Mouse (Mus musculus) kidney, postnatal 14 days (tissue): ENCODE measurements around the gene Ddx5.
"Not testable (repeated sequence)": the region's sequence is repeated elsewhere in the genome, so short reads cannot be mapped to it uniquely, and the experiment has no call there.

Experiments
- DNase-seq: peaks from one replicate; pipeline ENCODE4 v3.0.0; 2022; ENCODE audit warnings: mixed read lengths

Ddx5 gene

GRCm38 (mm10) chr11:106788775-106789459, at the start of gene Ddx5, which contains the start of gene Cep95:
TSS of gene Ddx5 (minus strand) at chr11:106789185.
TSS of gene Cep95 (plus strand) at chr11:106789252.
- peak; percentile 99 for DNase-seq

DNA sequence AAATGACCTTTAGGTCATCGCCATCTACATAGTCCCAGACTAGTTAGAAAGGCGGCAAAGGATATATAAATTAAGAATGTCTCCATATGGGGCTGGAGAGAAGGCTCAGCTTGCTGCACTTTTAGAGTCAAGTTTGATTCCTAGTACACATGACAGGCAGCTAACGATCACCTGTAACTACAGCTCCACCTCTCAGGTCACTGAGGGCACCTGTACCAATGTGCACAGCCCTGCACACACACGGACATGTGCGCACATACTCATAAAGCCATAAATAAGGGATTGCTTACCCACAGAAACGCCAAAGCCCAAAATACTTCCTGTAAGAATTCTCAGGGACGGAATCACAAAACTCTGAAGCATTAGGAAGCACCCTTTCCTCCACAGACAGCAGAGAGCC, 39.1 kb upstream of the Ddx5 start:
- DNase-seq = no peak

- DNase-seq = no peak
These were observed 35.4 kb upstream of the Ddx5 start for GRCm38 (mm10) chr11:106824403-106824802.

DNA sequence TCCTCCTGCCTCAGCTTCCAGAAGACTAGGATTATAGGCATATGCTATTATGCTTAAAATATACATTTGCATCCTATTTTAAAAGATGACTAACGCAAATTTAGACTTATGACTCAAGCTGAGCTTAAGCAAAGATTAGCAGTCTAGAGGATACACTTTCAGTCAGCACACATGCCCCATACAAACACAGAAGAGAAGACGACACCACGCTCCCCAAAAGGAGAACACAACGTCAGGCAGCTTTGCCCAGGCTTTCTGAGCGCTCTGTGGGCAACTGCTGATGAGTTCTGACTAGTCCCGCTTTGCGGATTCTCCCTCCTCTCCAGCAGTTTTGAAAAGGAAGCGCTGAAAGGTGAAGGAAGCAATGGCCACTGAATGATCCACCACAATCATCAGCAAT, 34.8 kb upstream of the Ddx5 start:
- no peak for DNase-seq

GRCm38 (mm10) chr11:106822911-106823310, 33.9 kb upstream of the Ddx5 start:
- DNase-seq = no peak

DNA sequence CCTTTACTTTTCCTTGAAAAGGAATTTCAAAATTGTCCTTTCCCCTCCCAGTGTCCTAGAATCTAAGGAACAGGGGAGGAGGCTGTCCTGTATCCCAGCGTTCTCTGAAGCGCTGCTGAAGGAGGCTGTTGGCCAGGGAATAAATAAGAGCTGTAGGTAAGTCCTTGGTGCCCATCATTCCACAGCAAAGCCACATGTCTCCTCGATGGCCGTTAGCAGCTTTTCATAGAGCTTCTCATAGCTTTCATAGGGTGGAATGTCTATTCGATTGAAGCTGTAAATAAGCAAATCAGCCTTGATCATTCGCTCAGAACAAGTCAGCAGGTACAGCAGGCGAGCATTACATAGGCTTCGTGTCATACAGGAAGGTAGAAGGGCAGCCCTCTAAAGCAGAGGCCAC, 33.5 kb upstream of the Ddx5 start:
- no peak for DNase-seq

DNA sequence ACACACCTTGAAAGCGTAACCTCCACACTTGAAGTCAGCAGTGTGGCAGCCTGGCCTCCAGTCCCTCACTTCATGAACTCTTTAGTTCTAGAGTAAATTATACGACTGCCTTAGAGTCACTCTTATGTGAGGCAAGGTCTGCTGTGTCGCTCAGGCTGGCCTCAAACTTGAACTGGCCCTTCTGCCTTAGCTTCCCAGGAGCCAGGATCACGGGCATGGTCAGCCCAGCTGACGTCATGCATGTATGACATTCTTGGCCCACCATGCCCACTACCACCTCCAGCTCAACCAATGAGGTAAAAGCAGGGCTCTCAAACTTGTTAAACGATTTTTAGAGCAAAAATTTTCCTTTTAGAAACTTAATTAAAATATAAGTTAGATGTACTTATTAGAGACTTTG, 32.4 kb upstream of the Ddx5 start:
- no peak for DNase-seq

DNA sequence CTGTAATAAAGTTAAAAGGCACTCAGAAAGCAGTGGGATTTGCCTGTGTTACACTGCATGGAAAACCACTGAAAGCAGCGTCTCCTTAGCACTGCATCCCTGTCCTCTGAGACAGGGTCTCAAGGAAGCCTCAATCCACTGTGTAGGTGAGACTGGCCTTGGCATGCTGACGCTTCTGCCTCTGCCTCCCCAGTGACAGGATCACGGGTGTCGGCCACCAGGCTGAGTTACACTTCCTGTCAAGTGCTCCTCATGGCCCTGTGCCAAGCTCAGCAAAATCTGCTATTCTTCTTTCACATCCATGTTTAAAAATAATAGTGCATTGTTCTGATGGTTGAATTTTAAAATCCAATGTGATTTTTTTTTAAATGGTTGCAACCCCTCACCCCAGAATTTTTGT, 32.0 kb upstream of the Ddx5 start:
- DNase-seq = peak; percentile 83

DNA sequence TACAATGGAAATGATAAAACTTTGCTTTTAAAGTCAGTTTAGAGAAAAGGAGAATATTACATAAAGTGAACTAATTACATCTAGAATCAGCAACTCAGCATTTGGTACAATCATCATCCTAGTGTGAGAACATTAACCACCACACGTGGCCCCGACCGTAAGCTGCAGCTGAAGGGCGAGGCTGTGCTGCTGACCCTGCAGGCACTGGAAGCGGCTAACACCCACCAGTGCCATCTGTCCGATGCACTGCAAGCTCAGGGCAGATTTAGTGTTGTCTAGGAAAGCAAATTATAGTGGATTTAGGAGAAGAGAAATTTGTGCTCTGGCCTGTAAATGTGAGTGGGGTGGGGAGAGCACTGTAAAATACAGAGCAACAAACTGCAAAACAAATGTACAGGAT, 31.3 kb upstream of the Ddx5 start:
- DNase-seq = no peak

DNA sequence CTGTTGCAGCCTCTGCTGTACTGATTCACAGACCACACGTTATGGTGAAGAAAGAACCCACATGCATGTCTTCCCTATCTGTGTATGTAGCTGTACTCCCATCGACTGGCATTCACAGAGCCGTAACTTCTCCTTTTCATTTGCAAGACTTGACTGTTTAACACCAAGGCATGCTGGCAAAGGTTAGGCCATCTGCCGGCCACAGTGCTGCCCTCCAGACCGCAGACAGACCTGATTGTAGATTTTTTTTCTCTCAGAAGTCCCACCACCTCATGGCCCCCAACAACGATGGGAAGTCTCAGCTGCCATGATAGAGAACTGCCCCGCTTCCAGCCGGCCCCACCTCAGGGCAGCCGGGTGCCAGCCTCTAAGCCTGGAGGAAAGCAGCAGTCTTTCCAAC, 30.6 kb upstream of the Ddx5 start:
- no peak for DNase-seq

DNA sequence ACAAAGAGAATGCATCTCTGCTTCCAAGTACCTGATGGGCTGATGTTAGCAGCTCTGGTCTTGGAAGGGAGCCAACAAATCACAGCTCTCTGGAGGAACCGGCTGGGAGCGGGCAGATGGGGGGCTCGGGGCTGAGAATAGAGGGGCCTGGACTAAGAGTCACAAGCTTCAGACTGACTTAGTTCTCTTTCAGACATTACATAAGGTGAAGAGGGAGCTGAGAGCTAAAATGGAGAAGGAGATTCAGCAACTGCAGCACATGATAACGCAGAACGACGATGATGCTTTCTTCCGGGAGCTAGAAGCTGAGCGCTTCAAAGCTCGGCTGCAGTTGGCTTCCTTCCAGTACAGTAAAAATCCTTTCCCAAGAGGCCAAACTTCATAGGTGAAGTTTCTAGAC, 29.4 kb upstream of the Ddx5 start:
- DNase-seq = peak; percentile 62

GRCm38 (mm10) chr11:106817808-106818207, 28.8 kb upstream of the Ddx5 start:
- DNase-seq = no peak

GRCm38 (mm10) chr11:106817156-106817555, 28.2 kb upstream of the Ddx5 start:
- no peak for DNase-seq

DNA sequence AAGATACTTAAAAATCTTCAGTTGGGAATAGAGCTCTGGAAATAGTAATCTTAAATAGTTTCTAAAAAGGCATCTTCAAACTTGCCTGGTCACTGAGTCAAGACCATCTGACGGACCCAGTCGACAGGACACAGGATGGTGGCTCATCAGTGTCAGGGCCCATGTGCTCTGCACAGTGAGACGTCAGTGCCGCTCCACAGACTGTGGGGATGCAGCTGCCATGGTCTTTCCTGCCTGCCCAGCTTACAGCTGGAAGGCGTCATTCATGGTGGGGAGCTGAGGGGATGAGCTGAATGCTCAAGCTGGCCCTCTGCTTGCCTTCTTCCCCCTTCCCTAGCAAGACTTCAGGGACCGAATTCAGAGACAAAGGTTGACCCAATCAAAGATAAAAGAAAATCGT, 27.3 kb upstream of the Ddx5 start:
- no peak for DNase-seq

DNA sequence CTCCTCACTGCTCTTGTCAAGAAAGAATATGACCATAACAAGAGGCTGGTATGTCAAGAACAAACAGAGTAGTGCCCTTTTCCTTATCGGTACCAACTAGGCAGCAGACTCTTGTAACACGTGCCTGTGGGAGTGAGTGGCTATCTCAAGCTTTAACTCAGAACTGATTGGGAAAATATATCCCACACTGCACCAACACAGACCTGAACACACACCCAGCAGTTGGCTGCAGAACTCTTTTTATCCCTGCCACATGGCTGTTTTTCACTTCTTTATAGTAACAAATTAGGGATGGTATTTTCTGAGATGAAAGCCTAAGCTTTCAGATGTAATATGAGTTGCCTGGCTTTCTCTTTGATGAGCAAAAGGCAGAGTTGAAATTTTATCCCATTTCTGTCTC, 26.8 kb upstream of the Ddx5 start:
- DNase-seq = no peak

GRCm38 (mm10) chr11:106815331-106815730, 26.3 kb upstream of the Ddx5 start:
- no peak for DNase-seq

DNA sequence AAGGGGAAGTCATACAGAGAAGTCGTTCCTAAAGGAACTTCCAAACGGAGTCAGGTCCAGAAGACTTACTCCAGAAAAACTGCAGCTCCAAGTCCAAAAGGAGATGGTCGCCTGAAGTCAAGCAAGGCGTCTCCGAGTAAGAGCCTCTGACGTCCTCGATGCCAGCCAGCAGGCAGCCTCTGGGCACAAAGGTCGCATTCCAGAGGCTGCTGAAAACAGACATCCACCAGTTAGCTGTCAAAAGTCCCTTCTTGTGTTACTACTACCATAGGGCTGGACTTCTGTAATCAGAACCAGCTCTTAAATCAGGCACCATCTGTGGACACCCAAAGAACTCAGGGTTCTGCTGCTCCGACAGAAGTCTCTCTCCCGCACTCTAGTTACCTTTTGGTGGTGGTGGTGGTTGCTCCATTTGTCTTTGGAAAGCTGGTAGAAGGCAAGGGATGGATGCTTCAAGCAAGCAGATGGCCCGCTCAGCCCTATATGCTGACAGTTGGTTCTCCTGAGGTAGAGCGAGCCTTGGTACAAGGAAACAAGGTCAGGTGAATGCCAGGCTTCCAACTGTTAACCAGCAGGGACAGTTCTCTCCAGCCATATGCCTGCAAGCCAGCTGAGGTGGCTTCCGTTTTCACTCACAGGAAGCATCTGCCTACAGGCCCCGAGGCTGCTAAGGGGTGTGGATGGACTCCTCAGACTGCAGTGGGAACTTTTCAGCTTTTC, 25.8 kb upstream of the Ddx5 start:
- DNase-seq = peak; percentile 67

DNA sequence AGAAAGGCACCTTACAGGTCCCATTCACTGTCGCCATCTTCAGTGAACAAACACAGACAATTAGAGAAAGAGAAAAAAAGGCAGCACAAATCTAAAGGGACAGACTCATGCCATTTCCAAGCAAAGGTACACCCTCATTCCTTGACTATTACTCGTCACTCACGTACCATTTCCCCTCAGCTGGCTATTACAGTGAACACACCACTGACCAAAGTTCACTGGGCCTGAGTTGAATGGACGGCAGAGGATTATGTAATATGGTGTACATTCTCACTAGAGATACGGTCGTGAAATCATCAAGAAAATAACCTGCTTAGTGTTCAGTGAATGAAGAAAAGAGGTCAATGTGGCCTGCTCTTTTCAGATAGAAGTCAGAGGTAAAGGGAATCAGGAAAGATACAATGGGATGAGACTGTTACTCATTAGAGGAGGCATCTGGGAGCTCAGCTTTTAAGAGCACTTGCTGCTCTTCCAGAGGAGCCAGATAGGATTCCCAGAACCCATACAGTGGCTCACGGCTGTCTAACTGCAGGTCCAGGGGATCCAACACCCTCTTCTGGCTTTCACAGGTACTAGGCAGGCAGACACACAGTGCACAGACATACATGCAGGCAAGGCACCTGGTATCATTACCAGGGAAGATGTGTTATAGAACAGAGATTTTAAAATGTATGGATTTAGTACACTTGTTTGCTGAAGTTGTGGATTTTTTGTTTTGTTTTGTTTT, 23.6 kb upstream of the Ddx5 start:
- DNase-seq = peak; percentile 41

- not testable (repeated sequence) for DNase-seq
These were observed 18.5 kb upstream of the Ddx5 start for GRCm38 (mm10) chr11:106807442-106807841.

DNA sequence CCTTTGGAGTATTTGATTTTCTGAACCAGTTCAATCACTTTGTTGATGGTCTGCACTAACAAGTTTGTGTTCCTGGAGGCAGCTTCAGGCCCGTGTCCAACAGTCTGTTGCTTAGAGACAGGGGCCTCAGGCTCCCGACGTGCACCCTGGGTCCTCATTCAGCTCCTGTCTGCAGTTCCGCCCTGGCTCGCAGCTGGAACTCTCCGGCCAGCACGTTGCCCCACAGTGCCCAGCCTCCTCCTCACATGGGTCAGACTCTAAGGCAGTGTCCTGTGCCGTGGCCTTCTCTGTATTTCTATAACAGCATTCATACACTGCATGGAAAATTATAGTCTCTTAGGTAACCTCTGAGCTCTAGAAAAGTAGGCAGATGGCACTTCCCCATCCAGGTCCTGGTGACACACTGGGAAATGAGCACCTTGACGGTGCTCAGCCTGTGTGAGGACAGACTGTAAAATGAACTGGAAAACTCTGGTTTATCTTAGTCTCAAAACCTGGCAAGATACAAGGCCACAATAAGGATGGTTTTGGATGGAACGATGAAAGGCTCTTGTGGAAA, 13.2 kb upstream of the Ddx5 start:
- no peak for DNase-seq

GRCm38 (mm10) chr11:106795679-106796078, 6.7 kb upstream of the Ddx5 start:
- no peak for DNase-seq

DNA sequence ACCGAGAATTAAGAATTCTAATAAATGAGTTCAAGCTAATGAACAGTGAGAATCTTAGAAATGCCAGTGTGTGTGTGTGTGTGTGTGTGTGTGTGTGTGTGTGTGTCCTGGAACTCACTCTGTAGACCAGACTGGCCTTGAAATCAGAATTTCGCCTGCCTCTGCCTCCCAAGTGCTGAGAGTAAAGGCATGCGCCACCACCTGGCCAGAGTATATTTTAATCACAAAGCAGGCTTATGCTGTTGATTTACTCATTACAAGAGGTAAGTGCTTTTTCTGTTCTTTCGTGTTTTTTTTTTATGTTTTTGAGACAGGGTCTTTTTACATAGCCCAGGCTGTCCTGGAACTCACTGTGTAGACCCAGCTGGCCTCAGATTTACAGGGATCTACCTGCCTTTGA, 4.9 kb upstream of the Ddx5 start:
- DNase-seq = no peak

GRCm38 (mm10) chr11:106789649-106790048, 664 bp upstream of the Ddx5 start:
- no peak for DNase-seq
